Mouse (Mus musculus) lung, postnatal 0 days (tissue): Measurements from ENCODE around the gene Ttc39d.

Experiments
- CTCF ChIP-seq: IDR thresholded peaks from 2 replicates; pipeline ENCODE4 v1.5.1; 2016; ENCODE audit warnings: antibody characterized with exemption, mild to moderate bottlenecking
- EP300 ChIP-seq: IDR thresholded peaks from 2 replicates; pipeline ENCODE4 v1.6.1; 2016; ENCODE audit warnings: antibody characterized with exemption, mild to moderate bottlenecking, control low read depth

- TF ChIP-seq CTCF (no peak), EP300 (no peak)
These were observed 30.2 kb downstream of the Ttc39d start for GRCm38 (mm10) chr17:80237475-80237874.
